Mouse (Mus musculus): ENCODE measurements at regions not wholly inside any gene's neighbourhood (a gene's known extent, or its start where the extent isn't known, plus 50 kb on each side); places are given as distances from the start of the nearest gene placed in this dataset.

DNA sequence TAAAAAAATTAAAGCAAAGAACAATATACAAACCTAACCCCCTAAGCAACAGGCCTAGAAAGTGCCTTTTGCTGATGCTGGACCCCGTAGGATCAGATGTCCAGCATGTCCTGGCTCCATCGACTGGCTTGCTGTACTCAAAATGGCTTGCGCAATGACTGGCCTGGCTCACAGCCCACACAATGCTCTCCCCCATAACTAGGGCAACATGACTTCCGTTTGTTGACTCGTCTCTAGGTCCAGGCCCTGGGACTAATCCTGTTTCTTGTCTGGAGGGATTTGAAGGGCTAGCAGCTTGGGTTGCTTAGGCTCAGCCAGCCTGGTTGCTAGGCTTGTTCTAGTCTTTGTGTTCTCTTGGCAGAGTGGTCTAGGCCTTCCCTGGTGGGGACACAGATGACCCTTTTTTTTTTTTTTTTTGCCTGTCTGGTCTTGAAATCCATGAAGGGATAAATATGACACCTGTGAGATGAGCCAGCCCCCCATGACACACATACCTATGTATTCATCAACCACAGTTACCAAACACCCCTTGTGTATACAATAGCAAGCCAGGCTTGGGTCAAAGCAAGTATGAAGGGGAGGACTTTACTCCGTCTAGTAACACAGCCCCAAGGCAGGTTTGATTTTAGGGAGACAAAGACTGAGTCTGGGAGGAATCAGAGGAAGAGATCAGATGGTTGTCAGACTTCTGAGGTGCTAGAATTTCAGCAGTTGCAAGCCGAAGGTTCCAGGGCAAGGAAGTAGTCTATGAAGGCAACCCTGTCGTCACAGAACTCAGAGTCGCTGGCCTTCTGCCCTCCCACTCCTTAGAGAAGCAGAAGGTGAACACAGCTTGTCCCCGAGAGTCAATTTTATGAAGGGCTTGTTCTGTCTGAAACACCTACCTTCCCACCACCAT, 120.0 kb upstream of the Hes1 start:
- TF ChIP-seq CTCF (IDR thresholded peaks at IDR 0.05; ENCODE audit: control insufficient read depth, insufficient read depth, low read length) = no peak
- no peak for TF ChIP-seq POLR2A (IDR thresholded peaks at IDR 0.05; ENCODE audit: borderline replicate concordance, control insufficient read depth, low read depth, low read length)
